Mouse (Mus musculus): ENCODE results near the gene Acot6. TPM values are rescaled to one million over a fixed set of nuclear protein-coding genes. Genes with fewer than 3 reads are reported as not detected.

Gene Acot6
- total and polyA plus RNA-seq, 2 experiments from 2014 or later = 1.2 to 1.8 TPM

GRCm38 (mm10) chr12:84156210-84156609 is 55.8 kb downstream of the Acot6 start:
- Histone ChIP-seq H3K36me3 (replicated peaks; ENCODE audit: control insufficient read depth, insufficient read depth, low read length) (peaks cover 74% of the 10 kb centered on the region), H3K9me3 (replicated peaks; ENCODE audit: control insufficient read depth, low read length) (no peaks in the 10 kb centered on the region), H3K9ac (replicated peaks; ENCODE audit: low read depth, low read length) (no peak overlapping the region), H3K4me1 (ENCODE audit: control insufficient read depth, insufficient read depth) (peaks cover 6% of the 10 kb centered on the region; the same call in 1 of the 2 replicates), H3K27me3 (ENCODE audit: control insufficient read depth, insufficient read depth, low read length) (no peaks in the 10 kb centered on the region), H3K4me3 (ENCODE audit: low read depth, low read length) (no peak overlapping the region), H3K4me2 (ENCODE audit: low read depth, low read length) (no peak overlapping the region), H3K27ac (ENCODE audit: low read depth) (0 out of 2 replicates have a peak overlapping the region, but pooled peaks have one; percentile 70)
- 91% methylated on average over 18 of the region's 18 CpGs for WGBS
- ATAC-seq (ENCODE audit: insufficient read depth, low read depth) (no peak), DNase-seq (ENCODE audit: low spot score) (no peak)
- TF ChIP-seq CTCF (IDR thresholded peaks at IDR 0.05; ENCODE audit: low read depth) (no peak), EP300 (IDR thresholded peaks at IDR 0.05; ENCODE audit: low read depth) (no peak)

DNA sequence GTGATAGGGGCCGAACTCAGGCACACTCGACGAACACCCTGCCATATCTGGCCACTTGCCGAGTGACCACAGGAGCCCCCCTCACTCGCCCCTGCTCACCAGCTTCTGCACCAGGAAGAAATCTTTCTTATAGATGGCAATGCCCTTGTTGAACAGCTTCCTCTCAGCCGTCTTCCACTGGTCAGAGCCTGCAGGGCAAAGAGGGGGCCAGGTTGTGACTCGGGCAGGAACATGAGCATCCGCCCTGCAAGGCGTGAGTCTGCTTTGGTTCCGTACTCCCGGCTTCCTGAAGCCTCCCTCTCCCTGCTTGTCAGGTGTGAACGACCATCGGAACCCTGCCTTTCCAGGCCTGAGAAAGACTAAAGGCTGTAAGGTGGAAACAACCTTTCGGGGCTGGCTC is 57.7 kb downstream of the Acot6 start:
- no peak overlapping the region for H3K27ac ChIP-seq (ENCODE audit: low read depth)

GRCm38 (mm10) chr12:84160491-84160890 is 60.0 kb downstream of the Acot6 start:
- H3K36me3 ChIP-seq (replicated peaks; ENCODE audit: control insufficient read depth, insufficient read depth, low read length) = peaks cover 49% of the 10 kb centered on the region
- WGBS = 89% methylated on average over 8 of the region's 8 CpGs

More for the DNA sequence above, 57.7 kb downstream of the Acot6 start:
- Histone ChIP-seq H3K27me3 (ENCODE audit: control insufficient read depth, insufficient read depth, low read length) (no peaks in the 10 kb centered on the region), H3K4me1 (ENCODE audit: control insufficient read depth, insufficient read depth) (peaks cover 6% of the 10 kb centered on the region; the same call in 1 of the 2 replicates), H3K4me2 (ENCODE audit: low read depth, low read length) (no peak overlapping the region), H3K4me3 (ENCODE audit: low read depth, low read length) (no peak overlapping the region), H3K36me3 (replicated peaks; ENCODE audit: control insufficient read depth, insufficient read depth, low read length) (peaks cover 54% of the 10 kb centered on the region), H3K9ac (replicated peaks; ENCODE audit: low read depth, low read length) (no peak overlapping the region), H3K9me3 (replicated peaks; ENCODE audit: control insufficient read depth, low read length) (no peaks in the 10 kb centered on the region)
- TF ChIP-seq CTCF (IDR thresholded peaks at IDR 0.05; ENCODE audit: low read depth) (no peak), EP300 (IDR thresholded peaks at IDR 0.05; ENCODE audit: low read depth) (no peak)
- DNase-seq (ENCODE audit: low spot score) (no peak), ATAC-seq (ENCODE audit: insufficient read depth, low read depth) (no peak)
- 70% methylated on average over 14 of the region's 14 CpGs for WGBS

More at GRCm38 (mm10) chr12:84160491-84160890, 60.0 kb downstream of the Acot6 start:
- DNase-seq (ENCODE audit: low spot score) (no peak), ATAC-seq (ENCODE audit: insufficient read depth, low read depth) (no peak)
- Histone ChIP-seq H3K27me3 (ENCODE audit: control insufficient read depth, insufficient read depth, low read length) (no peaks in the 10 kb centered on the region), H3K4me1 (ENCODE audit: control insufficient read depth, insufficient read depth) (no peaks in the 10 kb centered on the region), H3K9me3 (replicated peaks; ENCODE audit: control insufficient read depth, low read length) (no peaks in the 10 kb centered on the region), H3K27ac (ENCODE audit: low read depth) (no peak overlapping the region), H3K4me3 (ENCODE audit: low read depth, low read length) (no peak overlapping the region), H3K4me2 (ENCODE audit: low read depth, low read length) (no peak overlapping the region), H3K9ac (replicated peaks; ENCODE audit: low read depth, low read length) (no peak overlapping the region)
- no peak for TF ChIP-seq CTCF (IDR thresholded peaks at IDR 0.05; ENCODE audit: low read depth)
- TF ChIP-seq EP300 (IDR thresholded peaks at IDR 0.05; ENCODE audit: low read depth) = no peak

Other genes with a start within 250 kb of the Acot6 start
- gene Numb, start 178.7 kb upstream of the Acot6 start, total RNA-seq (2014; rRNA removed; ENCODE audit: low replicate concordance) = 22.8 and 42.1 TPM in 2 replicates
- gene Numb, start 178.7 kb upstream of the Acot6 start, polyA plus RNA-seq (2015; fragmentation: Nextera tagmentation; extraction: Ambion mirVana) = 19.0 and 19.1 TPM in 2 replicates
- gene Riox1, start 150.0 kb upstream of the Acot6 start, total RNA-seq (2014; rRNA removed; ENCODE audit: low replicate concordance) = 12.4 and 21.9 TPM in 2 replicates
- gene Riox1, start 150.0 kb upstream of the Acot6 start, polyA plus RNA-seq (2015; fragmentation: Nextera tagmentation; extraction: Ambion mirVana) = 4.6 and 5.1 TPM in 2 replicates
- gene Heatr4, start 115.8 kb upstream of the Acot6 start, total RNA-seq (2014; rRNA removed; ENCODE audit: low replicate concordance) = not detected in 2 replicates
- gene Heatr4, start 115.8 kb upstream of the Acot6 start, polyA plus RNA-seq (2015; fragmentation: Nextera tagmentation; extraction: Ambion mirVana) = 0.04 TPM in 1 of 2 replicates, not detected in the other
- 158 and 228 TPM in 2 replicates for gene Acot2, start 112.8 kb upstream of the Acot6 start, total RNA-seq (2014; rRNA removed; ENCODE audit: low replicate concordance)
- 300 and 309 TPM in 2 replicates for gene Acot2, start 112.8 kb upstream of the Acot6 start, polyA plus RNA-seq (2015; fragmentation: Nextera tagmentation; extraction: Ambion mirVana)
- gene Acot1, start 91.2 kb upstream of the Acot6 start, total RNA-seq (2014; rRNA removed; ENCODE audit: low replicate concordance) = 71.5 and 122 TPM in 2 replicates
- 137 and 142 TPM in 2 replicates for gene Acot1, start 91.2 kb upstream of the Acot6 start, polyA plus RNA-seq (2015; fragmentation: Nextera tagmentation; extraction: Ambion mirVana)
- 0.31 and 18.2 TPM in 2 replicates for gene Acot4, start 62.3 kb upstream of the Acot6 start, total RNA-seq (2014; rRNA removed; ENCODE audit: low replicate concordance)
- 0.55 and 0.60 TPM in 2 replicates for gene Acot4, start 62.3 kb upstream of the Acot6 start, polyA plus RNA-seq (2015; fragmentation: Nextera tagmentation; extraction: Ambion mirVana)
- not detected in 2 replicates for gene Gm49366, start 61.7 kb upstream of the Acot6 start, total RNA-seq (2014; rRNA removed; ENCODE audit: low replicate concordance)
- gene Gm49366, start 61.7 kb upstream of the Acot6 start, polyA plus RNA-seq (2015; fragmentation: Nextera tagmentation; extraction: Ambion mirVana) = not detected in 2 replicates
- 0.31 and 0.54 TPM in 2 replicates for gene Acot3, start 48.5 kb upstream of the Acot6 start, total RNA-seq (2014; rRNA removed; ENCODE audit: low replicate concordance)
- gene Acot3, start 48.5 kb upstream of the Acot6 start, polyA plus RNA-seq (2015; fragmentation: Nextera tagmentation; extraction: Ambion mirVana) = 1.8 and 2.1 TPM in 2 replicates
- not detected in 2 replicates for gene Acot5, start 31.3 kb upstream of the Acot6 start, total RNA-seq (2014; rRNA removed; ENCODE audit: low replicate concordance)
- not detected in 2 replicates for gene Acot5, start 31.3 kb upstream of the Acot6 start, polyA plus RNA-seq (2015; fragmentation: Nextera tagmentation; extraction: Ambion mirVana)
- gene Dnal1, start 13.7 kb downstream of the Acot6 start, total RNA-seq (2014; rRNA removed; ENCODE audit: low replicate concordance) = 2.0 and 2.3 TPM in 2 replicates
- 2.6 and 2.7 TPM in 2 replicates for gene Dnal1, start 13.7 kb downstream of the Acot6 start, polyA plus RNA-seq (2015; fragmentation: Nextera tagmentation; extraction: Ambion mirVana)
- gene Pnma1, start 47.8 kb downstream of the Acot6 start, total RNA-seq (2014; rRNA removed; ENCODE audit: low replicate concordance) = 1.5 TPM in 1 of 2 replicates, not detected in the other
- 0.31 and 0.45 TPM in 2 replicates for gene Pnma1, start 47.8 kb downstream of the Acot6 start, polyA plus RNA-seq (2015; fragmentation: Nextera tagmentation; extraction: Ambion mirVana)
- gene Elmsan1, start 118.2 kb downstream of the Acot6 start, total RNA-seq (2014; rRNA removed; ENCODE audit: low replicate concordance) = 13.5 and 14.5 TPM in 2 replicates
- gene Elmsan1, start 118.2 kb downstream of the Acot6 start, polyA plus RNA-seq (2015; fragmentation: Nextera tagmentation; extraction: Ambion mirVana) = 3.5 and 3.6 TPM in 2 replicates
- 104 and 105 TPM in 2 replicates for gene Ptgr2, start 184.6 kb downstream of the Acot6 start, total RNA-seq (2014; rRNA removed; ENCODE audit: low replicate concordance)
- gene Ptgr2, start 184.6 kb downstream of the Acot6 start, polyA plus RNA-seq (2015; fragmentation: Nextera tagmentation; extraction: Ambion mirVana) = 141 and 154 TPM in 2 replicates
- 36.9 and 37.7 TPM in 2 replicates for gene Zfp410, start 216.2 kb downstream of the Acot6 start, total RNA-seq (2014; rRNA removed; ENCODE audit: low replicate concordance)
- gene Zfp410, start 216.2 kb downstream of the Acot6 start, polyA plus RNA-seq (2015; fragmentation: Nextera tagmentation; extraction: Ambion mirVana) = 36.3 and 38.5 TPM in 2 replicates